In the genomic region with DNA sequence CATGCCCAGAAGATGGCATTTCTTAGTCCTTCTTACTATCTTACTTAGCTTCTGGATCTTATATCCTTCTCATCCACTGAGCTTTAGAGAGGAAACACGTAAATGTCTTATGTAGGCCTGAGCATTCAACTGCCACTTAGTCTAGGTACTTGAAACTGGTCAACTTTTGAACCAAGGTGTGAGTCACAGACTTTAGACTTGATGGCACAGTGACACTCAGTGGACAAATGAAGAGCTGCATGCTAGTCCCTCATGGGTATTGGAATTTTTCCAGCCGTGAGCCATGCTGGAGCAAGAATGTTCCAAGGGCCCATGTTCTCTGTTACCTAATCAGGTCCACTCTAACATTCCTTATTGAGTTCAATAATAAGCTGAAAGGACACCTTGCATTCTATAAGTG, we compare ENCODE assay signal across 8 mouse cellular contexts. TPM values are rescaled to one million over a fixed set of nuclear protein-coding genes. Genes with fewer than 3 reads are reported as not detected.
DNase-seq lines count a peak whose midpoint lies in the region; ATAC-seq and TF ChIP-seq lines count a peak whose summit lies in the region.

No protein-coding gene starts in this region.

- no peak overlapping the region for H3K4me2 ChIP-seq in midbrain, embryonic 13.5 days (replicated peaks)
- H3K4me2 ChIP-seq in midbrain, embryonic 15.5 days, result no peak overlapping the region
- no peak overlapping the region for H3K4me2 ChIP-seq in heart, postnatal 0 days (ENCODE audit: low read depth, low read length)

- no peak for TF ChIP-seq EP300 in MEL (IDR thresholded peaks at IDR 0.05; ENCODE audit: low read depth in 1 of 2, low read length in 2 of 2)
- no peak for TF ChIP-seq EP300 in heart, postnatal 0 days (IDR thresholded peaks at IDR 0.05; ENCODE audit: low read depth)

- no peak for TF ChIP-seq POLR2A in MEL (IDR thresholded peaks at IDR 0.05; ENCODE audit: control insufficient read depth in 1 of 2, insufficient read depth in 1 of 2, low read depth in 1 of 2, low read length in 2 of 2, poor library complexity in 1 of 2)

- H3K4me1 ChIP-seq in midbrain, embryonic 13.5 days (replicated peaks), result no peaks in the 10 kb centered on the region
- H3K4me1 ChIP-seq in midbrain, embryonic 15.5 days, result no peaks in the 10 kb centered on the region
- no peaks in the 10 kb centered on the region for H3K4me1 ChIP-seq in MEL (ENCODE audit: control insufficient read depth in 1 of 2, insufficient read depth in 2 of 2, low read length in 2 of 2)
- H3K4me1 ChIP-seq in heart, postnatal 0 days (ENCODE audit: control insufficient read depth, insufficient read depth), result no peaks in the 10 kb centered on the region
- H3K4me1 ChIP-seq in forebrain, embryonic 10.5 days, result no peaks in the 10 kb centered on the region

- H3K27ac ChIP-seq in midbrain, embryonic 13.5 days, result no peak overlapping the region
- no peak overlapping the region for H3K27ac ChIP-seq in midbrain, embryonic 15.5 days
- no peak overlapping the region for H3K27ac ChIP-seq in MEL (ENCODE audit: control insufficient read depth, low read depth, low read length)
- no peak overlapping the region for H3K27ac ChIP-seq in heart, postnatal 0 days (ENCODE audit: low read depth)
- no peak overlapping the region for H3K27ac ChIP-seq in forebrain, embryonic 10.5 days

- no peaks in the 10 kb centered on the region for H3K79me2 ChIP-seq in MEL (ENCODE audit: control insufficient read depth, insufficient read depth, low read length, poor library complexity)

- peak; percentile 24; the same call in 1 of the 2 replicates for ATAC-seq in midbrain, embryonic 13.5 days
- no peak for ATAC-seq in midbrain, embryonic 15.5 days (replicated peaks)
- ATAC-seq in heart, postnatal 0 days (ENCODE audit: insufficient read depth, low read depth), result peak; percentile 72
- peak; percentile 72 for ATAC-seq in megakaryocyte-erythroid progenitor cell, adult 5-6 weeks (replicated peaks; ENCODE audit: low FRiP score, low TSS enrichment, poor library complexity, severe bottlenecking)

- peak; percentile 64 to 97 (median 94) for TF ChIP-seq CTCF in MEL (IDR thresholded peaks at IDR 0.05 in 2 of 3, conservative IDR thresholded peaks at IDR 0.05 in 1 of 3; ENCODE audit: control insufficient read depth in 1 of 3, insufficient read depth in 1 of 3, low read depth in 2 of 3, low read length in 3 of 3, poor library complexity in 1 of 3, severe bottlenecking in 1 of 3)
- TF ChIP-seq CTCF in heart, postnatal 0 days (IDR thresholded peaks at IDR 0.05; ENCODE audit: low read depth), result peak; percentile 95

- peak; percentile 94 for TF ChIP-seq RAD21 in MEL (IDR thresholded peaks at IDR 0.05; ENCODE audit: low read depth, low read length)

- H3K9ac ChIP-seq in midbrain, embryonic 13.5 days (replicated peaks), result no peak overlapping the region
- no peak overlapping the region for H3K9ac ChIP-seq in midbrain, embryonic 15.5 days
- no peak overlapping the region for H3K9ac ChIP-seq in MEL (ENCODE audit: control insufficient read depth, low read depth, low read length, poor library complexity, severe bottlenecking)
- no peak overlapping the region for H3K9ac ChIP-seq in heart, postnatal 0 days (replicated peaks; ENCODE audit: low read depth, low read length)

- no peak overlapping the region for H3K4me3 ChIP-seq in midbrain, embryonic 13.5 days (replicated peaks)
- H3K4me3 ChIP-seq in midbrain, embryonic 15.5 days, result no peak overlapping the region
- H3K4me3 ChIP-seq in MEL (ENCODE audit: control insufficient read depth in 1 of 2, insufficient read depth in 1 of 2, low read depth in 2 of 2, low read length in 2 of 2), result no peak overlapping the region
- no peak overlapping the region for H3K4me3 ChIP-seq in heart, postnatal 0 days (ENCODE audit: low read depth, low read length)
- H3K4me3 ChIP-seq in forebrain, embryonic 10.5 days, result no peak overlapping the region

- DNase-seq in MEL (ENCODE audit: low read depth, low spot score), result peak; percentile 74
- DNase-seq in cerebellum, adult 8-10 months, result peak; percentile 68
- DNase-seq in heart, postnatal 0 days (ENCODE audit: low spot score), result peak; percentile 87
- peak; percentile 54 for DNase-seq in layer of hippocampus, adult 9-10 months (ENCODE audit: low spot score)
- DNase-seq in forebrain, embryonic 10.5 days (ENCODE audit: extremely low spot score, low spot score), result no peak

- H3K27me3 ChIP-seq in midbrain, embryonic 13.5 days, result no peaks in the 10 kb centered on the region
- no peaks in the 10 kb centered on the region for H3K27me3 ChIP-seq in midbrain, embryonic 15.5 days (replicated peaks)
- no peaks in the 10 kb centered on the region for H3K27me3 ChIP-seq in MEL (ENCODE audit: control insufficient read depth in 1 of 2, insufficient read depth in 2 of 2, low read length in 2 of 2)
- no peaks in the 10 kb centered on the region for H3K27me3 ChIP-seq in heart, postnatal 0 days (ENCODE audit: control insufficient read depth, insufficient read depth, low read length)
- H3K27me3 ChIP-seq in forebrain, embryonic 10.5 days (ENCODE audit: poor library complexity, severe bottlenecking), result no peaks in the 10 kb centered on the region

- H3K9me3 ChIP-seq in midbrain, embryonic 13.5 days, result no peaks in the 10 kb centered on the region
- no peaks in the 10 kb centered on the region for H3K9me3 ChIP-seq in midbrain, embryonic 15.5 days
- H3K9me3 ChIP-seq in MEL (replicated peaks; ENCODE audit: insufficient read depth, low read length), result no peaks in the 10 kb centered on the region
- no peaks in the 10 kb centered on the region for H3K9me3 ChIP-seq in heart, postnatal 0 days (replicated peaks; ENCODE audit: control insufficient read depth, low read length)
- peaks cover 9% of the 10 kb centered on the region; the same call in 1 of the 2 replicates for H3K9me3 ChIP-seq in forebrain, embryonic 10.5 days

- 56% methylated on average over 2 of the region's 2 CpGs for WGBS in midbrain, embryonic 13.5 days
- 45% methylated on average over 2 of the region's 2 CpGs for WGBS in midbrain, embryonic 15.5 days
- 23% methylated on average over 2 of the region's 2 CpGs for WGBS in heart, postnatal 0 days
- 57% methylated on average over 2 of the region's 2 CpGs for WGBS in forebrain, embryonic 10.5 days

- no peaks in the 10 kb centered on the region for H3K36me3 ChIP-seq in midbrain, embryonic 13.5 days
- no peaks in the 10 kb centered on the region for H3K36me3 ChIP-seq in midbrain, embryonic 15.5 days (replicated peaks)
- no peaks in the 10 kb centered on the region for H3K36me3 ChIP-seq in MEL (ENCODE audit: control insufficient read depth in 1 of 2, insufficient read depth in 2 of 2, low read length in 2 of 2)
- H3K36me3 ChIP-seq in heart, postnatal 0 days (replicated peaks; ENCODE audit: control insufficient read depth, insufficient read depth, low read length), result no peaks in the 10 kb centered on the region
- peaks cover 78% of the 10 kb centered on the region for H3K36me3 ChIP-seq in forebrain, embryonic 10.5 days (replicated peaks)

TF ChIP-seq in MEL, 35 proteins besides CTCF, POLR2A, EP300 and RAD21:
- TF ChIP-seq KAT2A (conservative IDR thresholded peaks at IDR 0.05; ENCODE audit: low read depth, low read length), result no peak
- TF ChIP-seq MYC (IDR thresholded peaks at IDR 0.05; ENCODE audit: low read depth, low read length), result peak; percentile 45; the same call in 1 of the 2 replicates
- TF ChIP-seq SMC3 (IDR thresholded peaks at IDR 0.05; ENCODE audit: low read depth, low read length), result peak; percentile 88
- no peak for TF ChIP-seq NRF1 (IDR thresholded peaks at IDR 0.05; ENCODE audit: insufficient read depth, low read depth, low read length, poor library complexity, severe bottlenecking)
- TF ChIP-seq ZC3H11A (IDR thresholded peaks at IDR 0.05; ENCODE audit: low read depth, low read length), result peak; percentile 79

RNA-seq across cellular contexts. Expression of a gene that starts 13.0 kb away (rescaled TPM):
- polyA plus RNA-seq in midbrain, embryonic 13.5 days (2015; fragmentation: Nextera tagmentation; extraction: Ambion mirVana), result 38.1 and 39.9 TPM in 2 replicates
- polyA plus RNA-seq in midbrain, embryonic 15.5 days (2015; fragmentation: Nextera tagmentation; extraction: Ambion mirVana), result 39.2 and 39.3 TPM in 2 replicates
- 37.9 and 41.3 TPM in 2 replicates for total RNA-seq in MEL (2012; rRNA removed)
- 10 to 100 TPM in 1 of 2 experiments, not detected in 1; 37.6 TPM for polyA plus RNA-seq in MEL (2012; ENCODE audit: insufficient read depth in 1 of 2, insufficient read length in 2 of 2, low read depth in 1 of 2, low replicate concordance in 2 of 2, missing spikeins in 1 of 2)
- 55.0 and 62.5 TPM in 2 replicates for total RNA-seq in heart, postnatal 0 days (2014; rRNA removed; ENCODE audit: low replicate concordance)
- polyA plus RNA-seq in heart, postnatal 0 days (2015; fragmentation: Nextera tagmentation; extraction: Ambion mirVana), result 42.4 and 42.9 TPM in 2 replicates
- total RNA-seq in megakaryocyte-erythroid progenitor cell, adult 5-6 weeks (2014; fragmentation: Nextera tagmentation), result 34.1 and 37.1 TPM in 2 replicates
- total RNA-seq in megakaryocyte-erythroid progenitor cell, adult 5-6 weeks (2017), result 65.9 and 73.1 TPM in 2 replicates
- 37.1 and 38.8 TPM in 2 replicates for polyA plus RNA-seq in forebrain, embryonic 10.5 days (2016; fragmentation: Nextera tagmentation; extraction: Ambion mirVana)

RNA-seq across cellular contexts. Expression of a gene that starts 49.0 kb away (rescaled TPM):
- 3.5 and 4.1 TPM in 2 replicates for polyA plus RNA-seq in midbrain, embryonic 13.5 days (2015; fragmentation: Nextera tagmentation; extraction: Ambion mirVana)
- polyA plus RNA-seq in midbrain, embryonic 15.5 days (2015; fragmentation: Nextera tagmentation; extraction: Ambion mirVana), result 2.4 and 2.5 TPM in 2 replicates
- total RNA-seq in MEL (2012; rRNA removed), result 58.1 and 59.7 TPM in 2 replicates
- polyA plus RNA-seq in MEL (2012; ENCODE audit: insufficient read depth in 1 of 2, insufficient read length in 2 of 2, low read depth in 1 of 2, low replicate concordance in 2 of 2, missing spikeins in 1 of 2), result 10 to 100 TPM in 1 of 2 experiments, not detected in 1; 65.4 TPM
- total RNA-seq in heart, postnatal 0 days (2014; rRNA removed; ENCODE audit: low replicate concordance), result 40.1 and 43.3 TPM in 2 replicates
- 2.2 TPM in 2 replicates for polyA plus RNA-seq in heart, postnatal 0 days (2015; fragmentation: Nextera tagmentation; extraction: Ambion mirVana)
- 31.8 and 40.4 TPM in 2 replicates for total RNA-seq in megakaryocyte-erythroid progenitor cell, adult 5-6 weeks (2014; fragmentation: Nextera tagmentation)
- 39.9 and 41.0 TPM in 2 replicates for total RNA-seq in megakaryocyte-erythroid progenitor cell, adult 5-6 weeks (2017)
- 3.5 and 3.6 TPM in 2 replicates for polyA plus RNA-seq in forebrain, embryonic 10.5 days (2016; fragmentation: Nextera tagmentation; extraction: Ambion mirVana)
